Mouse (Mus musculus): ENCODE measurements around the gene Rnf207.

GRCm38 (mm10) chr4:152260451-152260850 is 58.3 kb downstream of the Rnf207 start:
- TF ChIP-seq POLR2A (IDR thresholded peaks at IDR 0.05; ENCODE audit: borderline replicate concordance, low read depth, low read length) (no peak), CTCF (IDR thresholded peaks at IDR 0.05; ENCODE audit: low read depth, low read length) (no peak)

Measured in bone marrow macrophage, adult 2 months (primary cell).